Mouse (Mus musculus): ENCODE measurements at regions not wholly inside any gene's neighbourhood (a gene's known extent, or its start where the extent isn't known, plus 50 kb on each side); places are given as distances from the start of the nearest gene placed in this dataset.

DNA sequence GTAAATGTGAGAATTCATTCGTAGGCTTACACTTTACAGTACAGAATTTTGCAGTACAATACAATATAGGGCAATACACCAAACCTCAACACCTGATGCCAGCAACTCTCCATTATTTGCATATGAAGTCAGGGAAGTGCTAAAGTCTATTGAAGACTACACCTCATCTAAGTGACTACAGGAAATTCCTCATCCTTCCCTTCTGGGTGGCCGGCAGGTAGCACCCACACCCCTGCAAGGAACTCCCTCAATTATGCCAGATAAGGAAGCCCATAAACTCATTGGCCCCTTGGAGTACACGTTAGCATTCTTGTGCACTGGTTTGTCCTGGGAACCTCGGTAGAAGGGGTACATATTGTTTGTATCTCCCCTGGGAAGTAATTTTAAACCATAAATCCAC is 89.7 kb upstream of the Barx2 start:
- Histone ChIP-seq H3K36me3 (replicated peaks; ENCODE audit: low read length) (no peaks in the 10 kb centered on the region), H3K4me3 (replicated peaks) (no peak overlapping the region), H3K4me1 (peaks cover under 1% of the 10 kb centered on the region), H3K27me3 (replicated peaks) (peaks cover 8% of the 10 kb centered on the region), H3K9me3 (no peaks in the 10 kb centered on the region)
- no peak for TF ChIP-seq GATA1 (IDR thresholded peaks at IDR 0.05; ENCODE audit: borderline replicate concordance, low read length)
- TF ChIP-seq FLI1 (IDR thresholded peaks at IDR 0.05; ENCODE audit: low read length) = no peak

DNA sequence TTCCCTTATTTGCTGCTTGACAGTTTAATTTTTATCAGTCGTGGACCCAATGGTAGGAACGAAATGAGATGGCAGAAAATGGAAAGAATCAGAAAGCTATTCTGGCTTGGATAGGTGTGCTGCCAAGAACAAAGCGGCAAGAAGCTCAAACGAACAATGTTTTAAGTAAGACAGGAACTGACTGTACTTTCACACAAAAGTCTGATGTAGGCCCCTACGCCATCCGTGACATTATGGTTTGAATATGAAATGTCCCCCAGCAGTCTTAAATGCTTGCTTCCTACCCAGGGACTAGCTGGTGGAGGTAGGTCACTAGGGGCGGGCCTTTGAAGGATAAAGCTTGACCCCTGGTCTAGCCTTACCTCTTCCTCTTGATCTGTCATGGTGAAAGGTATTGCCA is 90.5 kb upstream of the Barx2 start:
- TF ChIP-seq FLI1 (IDR thresholded peaks at IDR 0.05; ENCODE audit: low read length) = no peak
- TF ChIP-seq GATA1 (IDR thresholded peaks at IDR 0.05; ENCODE audit: borderline replicate concordance, low read length) = no peak
- no peak overlapping the region for H3K4me3 ChIP-seq (replicated peaks)
- H3K36me3 ChIP-seq (replicated peaks; ENCODE audit: low read length) = no peaks in the 10 kb centered on the region
- peaks cover 4% of the 10 kb centered on the region for H3K27me3 ChIP-seq (replicated peaks)
- H3K4me1 ChIP-seq = no peaks in the 10 kb centered on the region
- H3K9me3 ChIP-seq = no peaks in the 10 kb centered on the region

- Histone ChIP-seq H3K4me3 (replicated peaks) (no peak overlapping the region), H3K9me3 (no peaks in the 10 kb centered on the region), H3K36me3 (replicated peaks; ENCODE audit: low read length) (no peaks in the 10 kb centered on the region), H3K4me1 (no peaks in the 10 kb centered on the region), H3K27me3 (replicated peaks) (no peaks in the 10 kb centered on the region)
- TF ChIP-seq FLI1 (IDR thresholded peaks at IDR 0.05; ENCODE audit: low read length) = no peak
- TF ChIP-seq GATA1 (IDR thresholded peaks at IDR 0.05; ENCODE audit: borderline replicate concordance, low read length) = no peak
These were observed 92.1 kb upstream of the Barx2 start for GRCm38 (mm10) chr9:32005348-32005747.

GRCm38 (mm10) chr9:32006350-32006749 is 93.1 kb upstream of the Barx2 start:
- Histone ChIP-seq H3K9me3 (no peaks in the 10 kb centered on the region), H3K4me1 (no peaks in the 10 kb centered on the region), H3K4me3 (replicated peaks) (no peak overlapping the region), H3K27me3 (replicated peaks) (peaks cover 2% of the 10 kb centered on the region), H3K36me3 (replicated peaks; ENCODE audit: low read length) (no peaks in the 10 kb centered on the region)
- no peak for TF ChIP-seq FLI1 (IDR thresholded peaks at IDR 0.05; ENCODE audit: low read length)

DNA sequence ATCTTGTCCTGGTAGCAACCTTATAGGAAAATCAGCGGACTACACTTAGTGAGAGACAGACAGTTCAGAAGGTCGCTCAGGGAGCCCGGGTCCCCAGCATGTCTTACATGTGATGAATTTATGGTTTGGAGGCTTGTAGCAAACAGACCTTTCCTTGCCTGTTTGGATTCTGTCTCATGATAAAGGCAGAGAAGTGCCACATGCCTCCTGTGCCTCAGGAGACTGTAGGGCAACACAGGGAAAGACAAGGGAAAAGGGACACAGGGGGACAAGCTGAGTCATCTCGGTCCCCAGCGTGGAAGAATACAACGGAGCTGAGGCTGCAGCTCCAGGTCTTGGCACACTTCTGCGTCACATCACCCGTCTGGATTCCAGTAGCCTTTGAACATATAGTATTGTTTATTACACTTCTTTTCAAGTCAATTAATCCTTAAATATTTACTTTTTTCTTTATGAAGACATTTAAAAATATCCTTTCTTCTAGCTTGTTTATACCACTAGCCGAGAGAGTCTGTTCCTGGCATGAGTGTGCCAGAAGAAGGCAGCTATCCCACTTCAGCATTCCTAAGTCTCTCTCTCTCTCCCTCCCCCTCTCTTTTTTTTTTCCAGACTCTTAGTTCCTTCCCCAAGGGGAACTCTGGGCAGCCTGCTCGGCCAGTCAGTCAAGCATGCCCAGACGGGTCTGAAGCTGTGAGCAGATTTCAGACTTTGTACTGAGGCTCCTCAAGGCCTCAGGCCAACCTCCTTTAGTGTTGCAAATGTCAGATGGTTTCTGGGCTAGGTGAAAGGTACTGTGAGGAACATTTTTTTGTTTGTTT is 97.9 kb upstream of the Barx2 start:
- no peak overlapping the region for H3K4me3 ChIP-seq (replicated peaks)
- H3K36me3 ChIP-seq (replicated peaks; ENCODE audit: low read length) = no peaks in the 10 kb centered on the region
- no peak for TF ChIP-seq FLI1 (IDR thresholded peaks at IDR 0.05; ENCODE audit: low read length)
- no peak for TF ChIP-seq GATA1 (IDR thresholded peaks at IDR 0.05; ENCODE audit: borderline replicate concordance, low read length)
- H3K4me1 ChIP-seq = no peaks in the 10 kb centered on the region
- peaks cover 2% of the 10 kb centered on the region for H3K27me3 ChIP-seq (replicated peaks)
- peaks cover 6% of the 10 kb centered on the region for H3K9me3 ChIP-seq

DNA sequence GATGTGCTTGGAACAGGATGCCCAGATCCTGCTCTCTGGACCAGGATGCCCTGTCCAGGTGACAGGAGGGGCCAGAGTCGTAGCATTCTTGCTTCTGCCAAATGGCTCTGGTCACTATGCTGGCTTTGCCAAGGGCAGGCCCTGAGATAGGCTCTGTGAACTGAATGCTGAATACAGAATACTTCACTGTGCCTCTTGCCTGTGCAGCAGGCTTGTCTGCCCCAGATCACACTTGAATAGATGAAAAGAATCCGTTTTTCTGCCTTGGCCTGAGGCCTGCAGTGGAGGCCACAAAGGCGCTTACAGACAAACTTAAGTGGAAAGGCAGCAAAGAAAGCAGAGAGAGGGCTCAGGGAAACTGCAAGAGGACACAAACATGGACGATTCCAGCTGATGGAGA is 99.7 kb upstream of the Arhgap32 start:
- Histone ChIP-seq H3K9me3 (peaks cover 6% of the 10 kb centered on the region), H3K4me3 (replicated peaks) (no peak overlapping the region), H3K36me3 (replicated peaks; ENCODE audit: low read length) (no peaks in the 10 kb centered on the region), H3K27me3 (replicated peaks) (peaks cover 2% of the 10 kb centered on the region), H3K4me1 (no peaks in the 10 kb centered on the region)
- TF ChIP-seq FLI1 (IDR thresholded peaks at IDR 0.05; ENCODE audit: low read length) (no peak), GATA1 (IDR thresholded peaks at IDR 0.05; ENCODE audit: borderline replicate concordance, low read length) (no peak)

- Histone ChIP-seq H3K27me3 (replicated peaks) (peaks cover 2% of the 10 kb centered on the region), H3K4me3 (replicated peaks) (no peak overlapping the region), H3K36me3 (replicated peaks; ENCODE audit: low read length) (no peaks in the 10 kb centered on the region), H3K4me1 (no peaks in the 10 kb centered on the region), H3K9me3 (peaks cover 6% of the 10 kb centered on the region)
- TF ChIP-seq GATA1 (IDR thresholded peaks at IDR 0.05; ENCODE audit: borderline replicate concordance, low read length) (no peak), FLI1 (IDR thresholded peaks at IDR 0.05; ENCODE audit: low read length) (no peak)
These were observed 97.9 kb upstream of the Arhgap32 start for GRCm38 (mm10) chr9:32018020-32018419.

- H3K9me3 ChIP-seq = no peaks in the 10 kb centered on the region
- H3K36me3 ChIP-seq (replicated peaks; ENCODE audit: low read length) = no peaks in the 10 kb centered on the region
- TF ChIP-seq GATA1 (IDR thresholded peaks at IDR 0.05; ENCODE audit: borderline replicate concordance, low read length) (no peak), FLI1 (IDR thresholded peaks at IDR 0.05; ENCODE audit: low read length) (no peak)
- peaks cover 2% of the 10 kb centered on the region for H3K27me3 ChIP-seq (replicated peaks)
- no peaks in the 10 kb centered on the region for H3K4me1 ChIP-seq
- no peak overlapping the region for H3K4me3 ChIP-seq (replicated peaks)
These were observed 96.2 kb upstream of the Arhgap32 start for GRCm38 (mm10) chr9:32019786-32020185.

DNA sequence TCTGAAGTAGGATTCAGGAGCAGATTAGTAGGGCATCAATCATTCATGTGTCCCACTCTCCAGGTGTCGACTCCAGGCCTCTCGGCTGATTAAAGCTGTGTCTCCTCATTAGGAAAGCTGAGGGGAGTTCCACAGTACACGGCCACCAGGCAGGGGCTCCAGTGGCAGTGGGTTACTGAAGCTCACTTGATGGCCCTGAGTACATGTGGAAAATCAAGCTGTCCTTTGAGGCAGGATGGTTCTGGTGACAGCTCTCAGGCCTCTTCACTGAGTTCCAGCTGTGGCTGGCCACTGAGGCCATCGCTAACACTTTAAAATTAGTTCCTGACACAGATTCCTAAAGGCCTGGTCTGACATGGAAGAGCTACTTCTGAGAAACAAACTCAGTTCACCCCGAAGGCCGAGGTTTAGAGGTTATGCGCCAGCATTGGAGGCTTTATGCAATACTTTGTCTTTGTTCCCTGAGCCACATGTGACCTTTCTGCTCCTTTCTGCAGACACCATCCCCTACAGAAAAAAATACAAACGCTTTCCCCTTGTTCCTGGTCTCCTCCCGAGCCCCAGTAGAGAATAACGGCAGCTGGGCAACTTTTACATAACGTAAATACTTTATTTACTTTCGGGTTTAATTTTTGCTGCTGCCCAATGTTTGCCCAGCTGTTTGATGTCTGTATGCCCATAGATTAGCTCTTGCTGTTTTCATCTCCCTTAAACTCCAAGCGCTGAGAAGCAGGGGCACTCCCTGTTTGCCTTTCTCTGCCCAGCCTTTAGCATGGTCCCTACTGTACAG is 94.8 kb upstream of the Arhgap32 start:
- TF ChIP-seq GATA1 (IDR thresholded peaks at IDR 0.05; ENCODE audit: borderline replicate concordance, low read length) (no peak), FLI1 (IDR thresholded peaks at IDR 0.05; ENCODE audit: low read length) (no peak)
- Histone ChIP-seq H3K9me3 (no peaks in the 10 kb centered on the region), H3K4me3 (replicated peaks) (no peak overlapping the region), H3K36me3 (replicated peaks; ENCODE audit: low read length) (no peaks in the 10 kb centered on the region), H3K4me1 (no peaks in the 10 kb centered on the region), H3K27me3 (replicated peaks) (peaks cover 2% of the 10 kb centered on the region)

GRCm38 (mm10) chr9:32021755-32022154 is 94.2 kb upstream of the Arhgap32 start:
- Histone ChIP-seq H3K36me3 (replicated peaks; ENCODE audit: low read length) (no peaks in the 10 kb centered on the region), H3K27me3 (replicated peaks) (peaks cover 2% of the 10 kb centered on the region), H3K4me1 (no peaks in the 10 kb centered on the region), H3K4me3 (replicated peaks) (no peak overlapping the region), H3K9me3 (no peaks in the 10 kb centered on the region)
- TF ChIP-seq GATA1 (IDR thresholded peaks at IDR 0.05; ENCODE audit: borderline replicate concordance, low read length) (no peak), FLI1 (IDR thresholded peaks at IDR 0.05; ENCODE audit: low read length) (no peak)
